Comparison of ENCODE assay signal across 23 mouse cellular contexts in genomic region chr6:89633115-89633514, GRCm38 (mm10). TPM values are rescaled to one million over a fixed set of nuclear protein-coding genes. Genes with fewer than 3 reads are reported as not detected.
DNase-seq lines count a peak whose midpoint lies in the region; ATAC-seq and TF ChIP-seq lines count a peak whose summit lies in the region.
"Had no signal": no experiment of that assay in that cellular context is flagged by ENCODE, and none has a peak within 500 bp of the region (broad histone marks: within the 10 kb centered on the region; RNA-seq: fewer than 3 reads in every experiment).

No protein-coding gene starts in this region.

- H3K4me1 ChIP-seq in forebrain, embryonic 12.5 days, result peaks cover 14% of the 10 kb centered on the region
- H3K4me1 ChIP-seq in forebrain, embryonic 11.5 days (replicated peaks; ENCODE audit: control insufficient read depth, insufficient read depth, low read length), result 0 out of 2 replicates have a peak, but pooled peaks cover 2% of the 10 kb centered on the region
- H3K4me1 ChIP-seq in kidney, embryonic 16.5 days (ENCODE audit: insufficient read depth, low read length), result 0 out of 2 replicates have a peak, but pooled peaks cover 3% of the 10 kb centered on the region
- peaks cover 2% of the 10 kb centered on the region; the same call in 1 of the 2 replicates for H3K4me1 ChIP-seq in hindbrain, embryonic 16.5 days (ENCODE audit: control insufficient read depth, insufficient read depth, low read depth, low read length)
- H3K4me1 ChIP-seq: liver, embryonic 15.5 days had no signal

- 59% methylated on average over 7 of the region's 7 CpGs for WGBS in forebrain, embryonic 12.5 days
- 65% methylated on average over 7 of the region's 7 CpGs for WGBS in forebrain, embryonic 11.5 days
- 30% methylated on average over 7 of the region's 7 CpGs for WGBS in kidney, embryonic 16.5 days
- 43% methylated on average over 7 of the region's 7 CpGs for WGBS in hindbrain, embryonic 16.5 days

- TF ChIP-seq CTCF in brain, embryonic 14.5 days (IDR thresholded peaks at IDR 0.05; ENCODE audit: borderline replicate concordance, extremely low read depth, insufficient read depth, insufficient read length), result no peak

- TF ChIP-seq POLR2A in brain, embryonic 14.5 days (IDR thresholded peaks at IDR 0.05; ENCODE audit: borderline replicate concordance, extremely low read depth, insufficient read depth, insufficient read length, poor library complexity, severe bottlenecking), result no peak

- ATAC-seq in forebrain, embryonic 12.5 days (ENCODE audit: low FRiP score), result peak; percentile 45
- ATAC-seq in forebrain, embryonic 11.5 days (replicated peaks; ENCODE audit: low FRiP score), result no peak
- no peak for ATAC-seq in kidney, embryonic 16.5 days (ENCODE audit: low FRiP score, low TSS enrichment)
- ATAC-seq in hindbrain, embryonic 16.5 days, result peak; percentile 16; the same call in 1 of the 2 replicates

- no peak overlapping the region for H3K9ac ChIP-seq in forebrain, embryonic 12.5 days
- no peak overlapping the region for H3K9ac ChIP-seq in forebrain, embryonic 11.5 days (ENCODE audit: low read length)
- H3K9ac ChIP-seq in kidney, embryonic 16.5 days (replicated peaks; ENCODE audit: low read length), result no peak overlapping the region
- no peak overlapping the region for H3K9ac ChIP-seq in hindbrain, embryonic 16.5 days (ENCODE audit: low read depth, low read length)
- H3K9ac ChIP-seq: heart, embryonic 13.5 days; liver, embryonic 15.5 days; lung, embryonic 15.5 days; neural tube, embryonic 12.5 days had no signal

- 0 out of 2 replicates have a peak, but pooled peaks cover 10% of the 10 kb centered on the region for H3K27me3 ChIP-seq in forebrain, embryonic 12.5 days
- H3K27me3 ChIP-seq in forebrain, embryonic 11.5 days (ENCODE audit: control insufficient read depth, insufficient read depth, low read length), result no peaks in the 10 kb centered on the region
- no peaks in the 10 kb centered on the region for H3K27me3 ChIP-seq in kidney, embryonic 16.5 days (ENCODE audit: insufficient read depth, low read length)
- no peaks in the 10 kb centered on the region; the same call in 1 of the 2 replicates for H3K27me3 ChIP-seq in hindbrain, embryonic 16.5 days (replicated peaks; ENCODE audit: control insufficient read depth, insufficient read depth, low read length)
- H3K27me3 ChIP-seq: lung, embryonic 15.5 days; neural tube, embryonic 12.5 days had no signal

- no peak for DNase-seq in forebrain, embryonic 11.5 days (ENCODE audit: low spot score)
- peak; percentile 29 to 56 for DNase-seq in kidney, postnatal 25 days
- peak; percentile 55 for DNase-seq in brain, embryonic 14.5 days (ENCODE audit: low read depth)
- DNase-seq in cerebellum, adult 18-20 months, result no peak
- DNase-seq: adrenal gland, postnatal 10 days; cerebellum, adult 9-10 months; gastrocnemius, postnatal 25 days; heart, adult 2 months; kidney, adult 11 months; liver; thymus, adult 2 months; thymus, postnatal 4 days had no signal

- no peaks in the 10 kb centered on the region for H3K36me3 ChIP-seq in forebrain, embryonic 12.5 days (replicated peaks)
- no peaks in the 10 kb centered on the region for H3K36me3 ChIP-seq in forebrain, embryonic 11.5 days (ENCODE audit: control insufficient read depth, insufficient read depth, low read length)
- no peaks in the 10 kb centered on the region for H3K36me3 ChIP-seq in kidney, embryonic 16.5 days (ENCODE audit: insufficient read depth, low read length)
- H3K36me3 ChIP-seq in hindbrain, embryonic 16.5 days (ENCODE audit: control insufficient read depth, insufficient read depth, low read length), result no peaks in the 10 kb centered on the region
- H3K36me3 ChIP-seq: forebrain, embryonic 10.5 days; heart, embryonic 13.5 days; limb, embryonic 10.5 days; liver, embryonic 15.5 days; lung, embryonic 15.5 days; neural tube, embryonic 12.5 days had no signal

- no peaks in the 10 kb centered on the region for H3K9me3 ChIP-seq in forebrain, embryonic 12.5 days
- H3K9me3 ChIP-seq in forebrain, embryonic 11.5 days (ENCODE audit: control insufficient read depth, low read length), result no peaks in the 10 kb centered on the region
- H3K9me3 ChIP-seq in kidney, embryonic 16.5 days (ENCODE audit: low read length), result no peaks in the 10 kb centered on the region
- no peaks in the 10 kb centered on the region for H3K9me3 ChIP-seq in hindbrain, embryonic 16.5 days (ENCODE audit: control insufficient read depth, low read length)
- H3K9me3 ChIP-seq: forebrain, embryonic 10.5 days; heart, embryonic 13.5 days; limb, embryonic 10.5 days; liver, embryonic 15.5 days; lung, embryonic 15.5 days; neural tube, embryonic 12.5 days had no signal

- H3K4me3 ChIP-seq in forebrain, embryonic 12.5 days (replicated peaks), result no peak overlapping the region
- no peak overlapping the region for H3K4me3 ChIP-seq in forebrain, embryonic 11.5 days (ENCODE audit: low read depth, low read length)
- H3K4me3 ChIP-seq in kidney, embryonic 16.5 days (ENCODE audit: low read length), result no peak overlapping the region
- H3K4me3 ChIP-seq in hindbrain, embryonic 16.5 days (ENCODE audit: low read length), result no peak overlapping the region
- H3K4me3 ChIP-seq: forebrain, embryonic 10.5 days; heart, adult 2 months; heart, embryonic 13.5 days; limb, embryonic 10.5 days; liver, embryonic 15.5 days; lung, embryonic 15.5 days; neural tube, embryonic 12.5 days had no signal

- no peak overlapping the region for H3K4me2 ChIP-seq in forebrain, embryonic 12.5 days
- no peak overlapping the region for H3K4me2 ChIP-seq in forebrain, embryonic 11.5 days (ENCODE audit: low read depth, low read length, severe bottlenecking)
- no peak overlapping the region for H3K4me2 ChIP-seq in kidney, embryonic 16.5 days (replicated peaks; ENCODE audit: low read depth, low read length)
- no peak overlapping the region for H3K4me2 ChIP-seq in hindbrain, embryonic 16.5 days (ENCODE audit: low read length)
- H3K4me2 ChIP-seq: heart, embryonic 13.5 days; liver, embryonic 15.5 days; lung, embryonic 15.5 days; neural tube, embryonic 12.5 days had no signal

- peak overlapping the region; percentile 63 for H3K27ac ChIP-seq in forebrain, embryonic 12.5 days
- no peak overlapping the region for H3K27ac ChIP-seq in forebrain, embryonic 11.5 days (ENCODE audit: low read depth, low read length)
- no peak overlapping the region for H3K27ac ChIP-seq in kidney, embryonic 16.5 days (ENCODE audit: low read length)
- no peak overlapping the region for H3K27ac ChIP-seq in hindbrain, embryonic 16.5 days (ENCODE audit: low read depth, low read length)
- H3K27ac ChIP-seq: forebrain, embryonic 10.5 days; heart, adult 2 months; heart, embryonic 13.5 days; limb, embryonic 10.5 days; liver, embryonic 15.5 days; lung, embryonic 15.5 days; macrophage; neural tube, embryonic 12.5 days; stomach, postnatal 0 days had no signal

RNA-seq across cellular contexts. Expression of gene Txnrd3, which starts 10.7 kb away (rescaled TPM):
- polyA plus RNA-seq in forebrain, embryonic 12.5 days (2016; fragmentation: Nextera tagmentation; extraction: Ambion mirVana), result 9.1 and 10.2 TPM in 2 replicates
- polyA plus RNA-seq in forebrain, embryonic 11.5 days (2014; fragmentation: Nextera tagmentation; extraction: Ambion mirVana), result 8.6 and 9.9 TPM in 2 replicates
- polyA plus RNA-seq in kidney, embryonic 16.5 days (2015; fragmentation: Nextera tagmentation; extraction: Ambion mirVana), result 15.9 and 16.9 TPM in 2 replicates
- 9.6 and 11.0 TPM in 2 replicates for polyA plus RNA-seq in brain, embryonic 14.5 days (2012; rRNA removed)
- polyA plus RNA-seq in hindbrain, embryonic 16.5 days (2015; fragmentation: Nextera tagmentation; extraction: Ambion mirVana), result 12.9 and 15.0 TPM in 2 replicates

RNA-seq across cellular contexts. Expression of gene Chchd6, which starts 37.7 kb away (rescaled TPM):
- polyA plus RNA-seq in forebrain, embryonic 12.5 days (2016; fragmentation: Nextera tagmentation; extraction: Ambion mirVana), result 87.3 and 88.5 TPM in 2 replicates
- 93.7 and 98.9 TPM in 2 replicates for polyA plus RNA-seq in forebrain, embryonic 11.5 days (2014; fragmentation: Nextera tagmentation; extraction: Ambion mirVana)
- 67.5 and 72.3 TPM in 2 replicates for polyA plus RNA-seq in kidney, embryonic 16.5 days (2015; fragmentation: Nextera tagmentation; extraction: Ambion mirVana)
- 142 and 219 TPM in 2 replicates for polyA plus RNA-seq in brain, embryonic 14.5 days (2012; rRNA removed)
- 185 and 201 TPM in 2 replicates for polyA plus RNA-seq in hindbrain, embryonic 16.5 days (2015; fragmentation: Nextera tagmentation; extraction: Ambion mirVana)

Comparison
In these comparisons a context has a peak if more than half of its experiments do, and no peak if none do; other contexts are left out.
1. ATAC-seq: peak in forebrain, embryonic 12.5 days (single experiment) and hindbrain, embryonic 16.5 days (single experiment); none in forebrain, embryonic 11.5 days (single experiment) and kidney, embryonic 16.5 days (single experiment).
2. DNase-seq: peak in kidney, postnatal 25 days (2 of 2) and brain, embryonic 14.5 days (single experiment); none in forebrain, embryonic 11.5 days (single experiment) and cerebellum, adult 18-20 months (0 of 2).